Mouse (Mus musculus): ENCODE measurements at regions not wholly inside any gene's neighbourhood (a gene's known extent, or its start where the extent isn't known, plus 50 kb on each side); places are given as distances from the start of the nearest gene placed in this dataset.

- 78% methylated on average over 7 of the region's 7 CpGs for WGBS
Measured at GRCm38 (mm10) chr11:112545231-112546010, 236.6 kb upstream of the Sox9 start.

DNA sequence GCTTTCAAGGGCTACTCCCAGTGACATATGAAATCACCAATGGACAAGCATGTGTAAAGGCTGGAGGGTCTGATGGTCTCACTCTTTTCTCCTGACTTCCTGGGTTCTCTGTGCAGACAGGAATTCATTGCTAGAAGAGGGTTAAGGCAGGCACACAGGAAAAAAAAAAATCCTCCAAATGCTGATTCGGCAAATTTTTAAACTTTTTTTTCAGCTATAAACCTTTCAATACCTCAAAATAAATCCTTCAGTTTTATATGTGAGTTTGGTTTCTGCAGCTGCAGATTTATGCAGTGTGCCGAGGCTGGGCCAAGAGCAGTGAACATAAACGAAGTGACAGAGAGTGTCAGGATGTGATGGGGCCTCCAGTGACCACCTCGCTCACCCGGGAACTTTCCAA lies 235.9 kb upstream of the Sox9 start:
- no peaks in the 10 kb centered on the region for H3K36me3 ChIP-seq (replicated peaks)
- H3K4me1 ChIP-seq = peaks cover 56% of the 10 kb centered on the region
- DNase-seq (ENCODE audit: extremely low spot score, low spot score) = no peak
- no peaks in the 10 kb centered on the region for H3K27me3 ChIP-seq (ENCODE audit: poor library complexity, severe bottlenecking)
- WGBS = 70% methylated on average over 5 of the region's 5 CpGs
- peak overlapping the region; percentile 67 for H3K27ac ChIP-seq
- H3K9me3 ChIP-seq = no peaks in the 10 kb centered on the region
- H3K4me3 ChIP-seq = no peak overlapping the region

More at GRCm38 (mm10) chr11:112545231-112546010, 236.6 kb upstream of the Sox9 start:
- Histone ChIP-seq H3K36me3 (replicated peaks) (no peaks in the 10 kb centered on the region), H3K9me3 (no peaks in the 10 kb centered on the region), H3K27me3 (ENCODE audit: poor library complexity, severe bottlenecking) (no peaks in the 10 kb centered on the region), H3K4me1 (peaks cover 49% of the 10 kb centered on the region), H3K4me3 (no peak overlapping the region), H3K27ac (peak overlapping the region; percentile 67)
- peak; percentile 26 for DNase-seq (ENCODE audit: extremely low spot score, low spot score)

- Histone ChIP-seq H3K27ac (peak overlapping the region; percentile 21), H3K36me3 (replicated peaks) (no peaks in the 10 kb centered on the region), H3K4me1 (peaks cover 32% of the 10 kb centered on the region), H3K4me3 (no peak overlapping the region), H3K27me3 (ENCODE audit: poor library complexity, severe bottlenecking) (no peaks in the 10 kb centered on the region), H3K9me3 (no peaks in the 10 kb centered on the region)
- WGBS = 35% methylated on average over 6 of the region's 6 CpGs
- DNase-seq (ENCODE audit: extremely low spot score, low spot score) = no peak
Measured at GRCm38 (mm10) chr11:112552838-112553237, 229.2 kb upstream of the Sox9 start.

- 88% methylated on average over 9 of the region's 9 CpGs for WGBS
- no peak overlapping the region for H3K4me3 ChIP-seq
- peaks cover 11% of the 10 kb centered on the region for H3K4me1 ChIP-seq
- peaks cover 15% of the 10 kb centered on the region for H3K27me3 ChIP-seq (ENCODE audit: poor library complexity, severe bottlenecking)
- H3K9me3 ChIP-seq = peaks cover 12% of the 10 kb centered on the region; the same call in 1 of the 2 replicates
- H3K36me3 ChIP-seq (replicated peaks) = no peaks in the 10 kb centered on the region
- H3K27ac ChIP-seq = no peak overlapping the region
- DNase-seq (ENCODE audit: extremely low spot score, low spot score) = no peak
Measured at GRCm38 (mm10) chr11:112563027-112563426, 219.0 kb upstream of the Sox9 start.

DNA sequence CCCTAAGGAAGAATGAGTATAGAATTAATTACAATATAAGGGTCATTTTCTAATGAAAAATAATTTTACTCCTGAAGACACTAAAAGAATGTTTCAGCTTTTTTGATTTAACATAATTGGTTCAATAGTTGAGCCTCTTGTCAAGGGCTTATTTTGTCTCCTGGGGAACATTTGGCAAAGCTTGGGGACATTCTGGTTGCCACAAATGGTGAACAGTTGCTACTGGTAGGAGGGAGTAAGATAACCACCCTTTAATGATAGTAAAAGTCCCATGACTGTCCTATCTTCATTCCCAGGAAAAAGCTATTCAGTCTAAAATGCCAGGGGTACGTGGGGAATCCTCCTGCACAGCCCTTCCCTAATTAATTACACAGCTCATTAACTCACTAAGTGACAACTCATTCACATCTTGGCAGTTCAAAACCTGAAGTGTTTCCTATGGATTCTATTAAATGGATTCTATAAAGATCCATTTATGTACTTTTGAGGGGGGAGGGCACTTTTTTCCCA lies 217.3 kb upstream of the Sox9 start:
- Histone ChIP-seq H3K36me3 (replicated peaks) (no peaks in the 10 kb centered on the region), H3K27me3 (ENCODE audit: poor library complexity, severe bottlenecking) (peaks cover 15% of the 10 kb centered on the region), H3K27ac (no peak overlapping the region), H3K9me3 (peaks cover 4% of the 10 kb centered on the region; the same call in 1 of the 2 replicates), H3K4me1 (peaks cover 11% of the 10 kb centered on the region), H3K4me3 (no peak overlapping the region)
- DNase-seq (ENCODE audit: extremely low spot score, low spot score) = no peak
- WGBS = 5% methylated on average over 1 of the region's 1 CpGs

DNA sequence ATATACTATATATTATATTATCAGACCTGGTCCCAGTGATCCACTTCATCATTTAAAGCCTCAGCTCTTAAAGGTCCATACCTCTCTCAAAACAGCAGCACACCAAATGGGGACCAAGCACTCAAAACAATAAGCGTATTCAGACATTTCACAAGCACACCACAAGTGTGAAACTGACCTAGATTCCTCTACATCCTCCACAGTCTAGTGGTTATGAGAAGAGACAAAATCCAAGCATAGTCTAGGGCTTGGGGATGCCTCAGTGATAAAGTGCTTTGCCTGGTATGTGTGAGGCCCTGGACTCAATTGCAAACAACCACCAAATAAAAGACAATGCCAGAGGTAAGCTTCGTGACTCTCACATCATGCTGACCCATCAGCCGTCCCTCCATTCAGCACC lies 216.0 kb upstream of the Sox9 start:
- WGBS = 93% methylated on average over 3 of the region's 3 CpGs
- Histone ChIP-seq H3K9me3 (no peaks in the 10 kb centered on the region), H3K4me3 (no peak overlapping the region), H3K27me3 (ENCODE audit: poor library complexity, severe bottlenecking) (peaks cover 15% of the 10 kb centered on the region), H3K4me1 (peaks cover 11% of the 10 kb centered on the region), H3K27ac (no peak overlapping the region), H3K36me3 (replicated peaks) (no peaks in the 10 kb centered on the region)
- DNase-seq (ENCODE audit: extremely low spot score, low spot score) = no peak

DNA sequence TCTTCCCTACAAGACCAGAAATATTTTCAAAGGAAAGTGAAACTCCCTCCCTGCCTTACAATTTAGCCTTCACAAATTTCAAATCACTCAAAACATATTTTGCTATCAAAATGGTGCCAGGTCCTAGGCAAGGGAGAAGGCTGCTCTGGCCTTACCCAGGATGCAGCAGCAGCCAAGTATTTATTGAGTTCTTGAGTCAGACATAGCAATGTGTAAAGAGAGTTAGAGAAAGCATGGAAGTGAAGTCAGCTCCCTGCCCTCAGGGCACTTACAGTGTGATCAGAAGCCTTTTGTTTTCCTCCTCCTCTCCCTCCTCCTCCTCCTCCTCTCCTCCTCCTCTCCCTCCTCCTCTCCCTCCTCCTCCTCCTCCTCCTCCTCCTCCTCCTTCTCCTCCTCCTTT lies 194.6 kb upstream of the Sox9 start:
- Histone ChIP-seq H3K36me3 (replicated peaks) (no peaks in the 10 kb centered on the region), H3K4me3 (no peak overlapping the region), H3K4me1 (peaks cover 8% of the 10 kb centered on the region), H3K27ac (no peak overlapping the region), H3K9me3 (peaks cover 7% of the 10 kb centered on the region), H3K27me3 (ENCODE audit: poor library complexity, severe bottlenecking) (no peaks in the 10 kb centered on the region)
- no peak for DNase-seq (ENCODE audit: extremely low spot score, low spot score)

DNA sequence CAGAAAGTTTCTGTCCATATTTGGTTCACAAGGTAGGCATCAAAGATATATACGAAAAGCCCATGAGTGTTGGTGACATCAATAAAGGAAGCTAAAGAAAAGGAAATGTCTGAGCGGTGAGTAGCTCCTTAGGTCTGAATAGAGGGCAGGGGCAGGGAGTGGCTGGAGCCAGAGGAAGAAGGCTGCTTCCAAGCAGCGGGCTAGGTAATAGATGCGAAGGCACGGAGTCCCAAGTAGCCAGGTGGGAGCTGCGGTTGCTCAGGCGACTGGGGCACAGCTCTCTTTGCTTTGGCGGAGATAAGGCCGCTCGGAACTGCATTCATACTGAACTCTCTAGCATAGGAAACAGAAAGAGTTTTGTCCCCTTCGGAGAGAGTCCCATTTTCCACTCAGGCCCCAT lies 193.9 kb upstream of the Sox9 start:
- peaks cover 15% of the 10 kb centered on the region for H3K4me1 ChIP-seq
- H3K27me3 ChIP-seq (ENCODE audit: poor library complexity, severe bottlenecking) = no peaks in the 10 kb centered on the region
- peaks cover 7% of the 10 kb centered on the region for H3K9me3 ChIP-seq
- DNase-seq (ENCODE audit: extremely low spot score, low spot score) = no peak
- no peaks in the 10 kb centered on the region for H3K36me3 ChIP-seq (replicated peaks)
- no peak overlapping the region for H3K27ac ChIP-seq
- H3K4me3 ChIP-seq = no peak overlapping the region
- WGBS = 67% methylated on average over 11 of the region's 11 CpGs

- no peak overlapping the region for H3K27ac ChIP-seq
- H3K4me3 ChIP-seq = no peak overlapping the region
- 92% methylated on average over 7 of the region's 7 CpGs for WGBS
- peaks cover 34% of the 10 kb centered on the region for H3K4me1 ChIP-seq
- DNase-seq (ENCODE audit: extremely low spot score, low spot score) = no peak
- peaks cover 7% of the 10 kb centered on the region for H3K9me3 ChIP-seq
- no peaks in the 10 kb centered on the region; the same call in 1 of the 2 replicates for H3K27me3 ChIP-seq (ENCODE audit: poor library complexity, severe bottlenecking)
- no peaks in the 10 kb centered on the region for H3K36me3 ChIP-seq (replicated peaks)
Measured at GRCm38 (mm10) chr11:112590214-112590613, 191.8 kb upstream of the Sox9 start.

- H3K9me3 ChIP-seq = peaks cover 7% of the 10 kb centered on the region
- H3K4me3 ChIP-seq = peak overlapping the region; percentile 10; the same call in 1 of the 2 replicates
- H3K27me3 ChIP-seq (ENCODE audit: poor library complexity, severe bottlenecking) = no peaks in the 10 kb centered on the region; the same call in 1 of the 2 replicates
- H3K4me1 ChIP-seq = peaks cover 34% of the 10 kb centered on the region
- DNase-seq (ENCODE audit: extremely low spot score, low spot score) = peak; percentile 35
- 9% methylated on average over 6 of the region's 6 CpGs for WGBS
- H3K36me3 ChIP-seq (replicated peaks) = no peaks in the 10 kb centered on the region
- peak overlapping the region; percentile 77 for H3K27ac ChIP-seq
Measured at GRCm38 (mm10) chr11:112592411-112593020, 189.5 kb upstream of the Sox9 start.

GRCm38 (mm10) chr11:112593821-112594220 lies 188.2 kb upstream of the Sox9 start:
- H3K27me3 ChIP-seq (ENCODE audit: poor library complexity, severe bottlenecking) = no peaks in the 10 kb centered on the region; the same call in 1 of the 2 replicates
- H3K4me3 ChIP-seq = no peak overlapping the region
- H3K4me1 ChIP-seq = peaks cover 34% of the 10 kb centered on the region
- H3K36me3 ChIP-seq (replicated peaks) = no peaks in the 10 kb centered on the region
- WGBS = 81% methylated on average over 10 of the region's 10 CpGs
- H3K27ac ChIP-seq = no peak overlapping the region
- peaks cover 7% of the 10 kb centered on the region for H3K9me3 ChIP-seq
- no peak for DNase-seq (ENCODE audit: extremely low spot score, low spot score)

GRCm38 (mm10) chr11:112607359-112607758 lies 174.7 kb upstream of the Sox9 start:
- no peaks in the 10 kb centered on the region for H3K36me3 ChIP-seq (replicated peaks)
- H3K27me3 ChIP-seq (ENCODE audit: poor library complexity, severe bottlenecking) = peaks cover 5% of the 10 kb centered on the region; the same call in 1 of the 2 replicates
- H3K9me3 ChIP-seq = no peaks in the 10 kb centered on the region; the same call in 1 of the 2 replicates
- no peak overlapping the region for H3K4me3 ChIP-seq
- WGBS = 95% methylated on average over 1 of the region's 1 CpGs
- peaks cover 12% of the 10 kb centered on the region for H3K4me1 ChIP-seq
- no peak overlapping the region for H3K27ac ChIP-seq
- no peak for DNase-seq (ENCODE audit: extremely low spot score, low spot score)

DNA sequence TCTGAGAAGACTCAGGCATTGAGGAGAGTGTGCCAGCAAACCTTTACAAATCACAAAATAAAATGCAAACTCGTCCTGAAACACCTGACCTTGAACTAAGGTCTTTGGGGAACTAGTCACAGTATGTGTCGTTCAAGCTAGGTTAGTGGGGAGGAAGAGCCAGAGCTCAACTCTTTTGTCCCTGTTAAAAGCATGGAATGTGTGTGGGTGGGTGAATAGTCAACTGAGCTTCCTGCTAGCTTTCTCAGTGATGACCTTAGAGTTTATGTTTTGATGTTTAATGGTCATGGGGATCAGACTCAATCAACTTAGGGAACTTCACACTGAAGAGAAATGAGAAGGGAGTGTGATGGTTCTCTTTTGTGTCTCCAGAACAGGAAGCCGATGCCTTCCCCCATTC lies 172.7 kb upstream of the Sox9 start:
- H3K9me3 ChIP-seq = no peaks in the 10 kb centered on the region
- DNase-seq (ENCODE audit: extremely low spot score, low spot score) = no peak
- H3K27ac ChIP-seq = no peak overlapping the region
- 76% methylated on average over 3 of the region's 3 CpGs for WGBS
- H3K27me3 ChIP-seq (ENCODE audit: poor library complexity, severe bottlenecking) = peaks cover 5% of the 10 kb centered on the region; the same call in 1 of the 2 replicates
- H3K36me3 ChIP-seq (replicated peaks) = no peaks in the 10 kb centered on the region
- no peak overlapping the region for H3K4me3 ChIP-seq
- H3K4me1 ChIP-seq = peaks cover 12% of the 10 kb centered on the region

Measured in forebrain, embryonic 10.5 days (tissue).